In genomic region chr13:46501800-46502389, GRCm38 (mm10) we compare ENCODE assay signal across 8 mouse cellular contexts. TPM values are rescaled to one million over a fixed set of nuclear protein-coding genes. Genes with fewer than 3 reads are reported as not detected.
A peak's percentile ranks its signal among the peaks of the same experiment; 100 is the strongest.
DNase-seq lines count a peak whose midpoint lies in the region; ATAC-seq lines count a peak whose summit lies in the region.

TSS of gene Cap2 (plus strand) at chr13:46501848.

- no peaks in the 10 kb centered on the region for H3K36me3 ChIP-seq in forebrain, embryonic 13.5 days (ENCODE audit: poor library complexity, severe bottlenecking)
- H3K36me3 ChIP-seq in heart, embryonic 16.5 days (ENCODE audit: control insufficient read depth, insufficient read depth) = no peaks in the 10 kb centered on the region
- no peaks in the 10 kb centered on the region for H3K36me3 ChIP-seq in liver, embryonic 15.5 days (replicated peaks)
- no peaks in the 10 kb centered on the region for H3K36me3 ChIP-seq in neural tube, embryonic 12.5 days
- no peaks in the 10 kb centered on the region for H3K36me3 ChIP-seq in stomach, embryonic 16.5 days (ENCODE audit: control insufficient read depth, insufficient read depth, low read length)

- peak within 1 kb of the TSS; percentile 66 for H3K9ac ChIP-seq in forebrain, embryonic 13.5 days
- H3K9ac ChIP-seq in heart, embryonic 16.5 days (ENCODE audit: low read length) = peak within 1 kb of the TSS; percentile 90
- peak within 1 kb of the TSS; percentile 30; the same call in 1 of the 2 replicates for H3K9ac ChIP-seq in liver, embryonic 15.5 days
- H3K9ac ChIP-seq in neural tube, embryonic 12.5 days = peak within 1 kb of the TSS; percentile 56
- H3K9ac ChIP-seq in stomach, embryonic 16.5 days (ENCODE audit: low read length) = peak within 1 kb of the TSS; percentile 70

- no peaks in the 10 kb centered on the region for H3K9me3 ChIP-seq in forebrain, embryonic 13.5 days (replicated peaks)
- no peaks in the 10 kb centered on the region for H3K9me3 ChIP-seq in heart, embryonic 16.5 days (replicated peaks; ENCODE audit: control insufficient read depth, low read length)
- H3K9me3 ChIP-seq in liver, embryonic 15.5 days (replicated peaks) = no peaks in the 10 kb centered on the region
- H3K9me3 ChIP-seq in neural tube, embryonic 12.5 days = no peaks in the 10 kb centered on the region
- H3K9me3 ChIP-seq in stomach, embryonic 16.5 days (replicated peaks; ENCODE audit: control insufficient read depth, low read length) = no peaks in the 10 kb centered on the region

- peaks cover 8% of the 10 kb centered on the region for H3K4me1 ChIP-seq in forebrain, embryonic 13.5 days
- peaks cover 6% of the 10 kb centered on the region for H3K4me1 ChIP-seq in heart, embryonic 16.5 days (ENCODE audit: control insufficient read depth, insufficient read depth, low read length)
- H3K4me1 ChIP-seq in liver, embryonic 15.5 days (replicated peaks) = 0 out of 2 replicates have a peak, but pooled peaks cover 5% of the 10 kb centered on the region
- peaks cover 6% of the 10 kb centered on the region for H3K4me1 ChIP-seq in neural tube, embryonic 12.5 days
- H3K4me1 ChIP-seq in stomach, embryonic 16.5 days (ENCODE audit: control insufficient read depth, insufficient read depth, low read length) = no peaks in the 10 kb centered on the region

- peak within 1 kb of the TSS; percentile 87 for H3K4me2 ChIP-seq in forebrain, embryonic 13.5 days
- H3K4me2 ChIP-seq in heart, embryonic 16.5 days (ENCODE audit: low read depth, low read length) = peak within 1 kb of the TSS; percentile 80
- peak within 1 kb of the TSS; percentile 62 for H3K4me2 ChIP-seq in liver, embryonic 15.5 days
- peak within 1 kb of the TSS; percentile 95 for H3K4me2 ChIP-seq in neural tube, embryonic 12.5 days (replicated peaks)
- peak within 1 kb of the TSS; percentile 93 for H3K4me2 ChIP-seq in stomach, embryonic 16.5 days (ENCODE audit: low read depth, low read length)

- H3K27ac ChIP-seq in forebrain, embryonic 13.5 days = no peak within 1 kb of the TSS
- peak within 1 kb of the TSS; percentile 98 for H3K27ac ChIP-seq in heart, embryonic 16.5 days (ENCODE audit: low read length)
- H3K27ac ChIP-seq in liver, embryonic 15.5 days (replicated peaks) = no peak within 1 kb of the TSS
- no peak within 1 kb of the TSS for H3K27ac ChIP-seq in neural tube, embryonic 12.5 days
- H3K27ac ChIP-seq in stomach, embryonic 16.5 days (ENCODE audit: low read length) = no peak within 1 kb of the TSS; the same call in 1 of the 2 replicates

- 1% methylated on average over 28 of the region's 42 CpGs for WGBS in forebrain, embryonic 13.5 days
- under 1% methylated on average over 37 of the region's 42 CpGs for WGBS in heart, embryonic 16.5 days
- 2% methylated on average over 41 of the region's 42 CpGs for WGBS in liver, embryonic 15.5 days (ENCODE audit: insufficient replicate concordance)
- WGBS in neural tube, embryonic 12.5 days = 2% methylated on average over 34 of the region's 42 CpGs
- under 1% methylated on average over 40 of the region's 42 CpGs for WGBS in stomach, embryonic 16.5 days

- no peaks in the 10 kb centered on the region for H3K27me3 ChIP-seq in forebrain, embryonic 13.5 days
- H3K27me3 ChIP-seq in heart, embryonic 16.5 days (ENCODE audit: control insufficient read depth, insufficient read depth, low read length) = no peaks in the 10 kb centered on the region
- H3K27me3 ChIP-seq in liver, embryonic 15.5 days = peaks cover 19% of the 10 kb centered on the region
- 0 out of 2 replicates have a peak, but pooled peaks cover 4% of the 10 kb centered on the region for H3K27me3 ChIP-seq in neural tube, embryonic 12.5 days (replicated peaks)
- no peaks in the 10 kb centered on the region for H3K27me3 ChIP-seq in stomach, embryonic 16.5 days (ENCODE audit: control insufficient read depth, insufficient read depth, low read length)

- peak; percentile 64 for DNase-seq in CD4-positive helper T cell, adult 2 months (ENCODE audit: low read depth, low spot score)
- DNase-seq in c-Kit-positive CD71-positive TER-119-negative erythroid progenitor cells, embryonic 14.5 days (ENCODE audit: low read depth) = peak; percentile 10
- peak; percentile 74 to 82 for DNase-seq in kidney, postnatal 4 days

- peak; percentile 73 for ATAC-seq in forebrain, embryonic 13.5 days
- ATAC-seq in heart, embryonic 16.5 days (replicated peaks; ENCODE audit: extremely low read depth, insufficient read depth, low FRiP score) = peak; percentile 88
- peak; percentile 44; the same call in 1 of the 2 replicates for ATAC-seq in liver, embryonic 15.5 days (ENCODE audit: insufficient read depth)
- ATAC-seq in neural tube, embryonic 12.5 days (ENCODE audit: low FRiP score, low read depth) = peak; percentile 83
- ATAC-seq in stomach, embryonic 16.5 days (ENCODE audit: insufficient read depth, low FRiP score) = peak; percentile 79

- peak within 1 kb of the TSS; percentile 51 for H3K4me3 ChIP-seq in forebrain, embryonic 13.5 days
- peak within 1 kb of the TSS; percentile 77 for H3K4me3 ChIP-seq in heart, embryonic 16.5 days (ENCODE audit: low read length)
- peak within 1 kb of the TSS; percentile 44 for H3K4me3 ChIP-seq in liver, embryonic 15.5 days (replicated peaks)
- peak within 1 kb of the TSS; percentile 55 for H3K4me3 ChIP-seq in neural tube, embryonic 12.5 days
- H3K4me3 ChIP-seq in stomach, embryonic 16.5 days (replicated peaks; ENCODE audit: low read length) = peak within 1 kb of the TSS; percentile 54

RNA-seq across cellular contexts. Expression of gene Cap2, which starts in this region (rescaled TPM):
- polyA plus RNA-seq in forebrain, embryonic 13.5 days (2015; fragmentation: Nextera tagmentation; extraction: Ambion mirVana) = 10.8 and 11.8 TPM in 2 replicates
- 170 and 182 TPM in 2 replicates for polyA plus RNA-seq in heart, embryonic 16.5 days (2015; fragmentation: Nextera tagmentation; extraction: Ambion mirVana)
- polyA plus RNA-seq in liver, embryonic 15.5 days (2015; fragmentation: Nextera tagmentation; extraction: Ambion mirVana) = 1.2 and 2.0 TPM in 2 replicates
- 9.4 and 13.5 TPM in 2 replicates for polyA plus RNA-seq in neural tube, embryonic 12.5 days (2016; fragmentation: Nextera tagmentation; extraction: Ambion mirVana)
- polyA plus RNA-seq in stomach, embryonic 16.5 days (2015; fragmentation: Nextera tagmentation; extraction: Ambion mirVana) = 12.5 and 18.3 TPM in 2 replicates

Comparison
In these comparisons a context has a peak if more than half of its experiments do, and no peak if none do; other contexts are left out.
1. DNase-seq: peak in every context shown above with its lines; median percentile 78 in kidney, postnatal 4 days; 64 in CD4-positive helper T cell, adult 2 months; 10 in c-Kit-positive CD71-positive TER-119-negative erythroid progenitor cells, embryonic 14.5 days.
2. H3K9ac ChIP-seq: peak in every context shown above with its lines; median percentile 90 in heart, embryonic 16.5 days; 70 in stomach, embryonic 16.5 days; 66 in forebrain, embryonic 13.5 days; 56 in neural tube, embryonic 12.5 days; 30 in liver, embryonic 15.5 days.